ENCODE assay signal across 12 mouse cellular contexts in genomic region chr12:86690700-86691485, GRCm38 (mm10). TPM values are rescaled to one million over a fixed set of nuclear protein-coding genes. Genes with fewer than 3 reads are reported as not detected.
DNase-seq lines count a peak whose midpoint lies in the region; ATAC-seq and TF ChIP-seq lines count a peak whose summit lies in the region.
"Had no signal": no experiment of that assay in that cellular context is flagged by ENCODE, and none has a peak within 500 bp of the region (broad histone marks: within the 10 kb centered on the region; RNA-seq: fewer than 3 reads in every experiment).

No protein-coding gene starts in this region.

- H3K27ac ChIP-seq in forebrain, embryonic 10.5 days: peak overlapping the region; percentile 44; the same call in 1 of the 2 replicates
- no peak overlapping the region for H3K27ac ChIP-seq in forebrain, postnatal 0 days (ENCODE audit: low read depth, low read length)
- peak overlapping the region; percentile 70 for H3K27ac ChIP-seq in layer of hippocampus, adult 2 months
- peak overlapping the region; percentile 40; the same call in 1 of the 2 replicates for H3K27ac ChIP-seq in cortical plate, adult 2 months (ENCODE audit: insufficient read depth, low read length)

- DNase-seq in forebrain, embryonic 10.5 days (ENCODE audit: extremely low spot score, low spot score): no peak
- no peak for DNase-seq in forebrain, postnatal 0 days
- DNase-seq in layer of hippocampus, adult 2 months (ENCODE audit: low spot score in 2 of 2): no peak
- DNase-seq in layer of hippocampus, postnatal 36 days: no peak
- DNase-seq in heart, postnatal 4 days: peak; percentile 53
- no peak for DNase-seq in ovary, postnatal 14 days (ENCODE audit: low spot score)
- DNase-seq in urinary bladder, postnatal 25 days (ENCODE audit: low spot score): no peak

- H3K4me3 ChIP-seq in forebrain, embryonic 10.5 days: no peak overlapping the region
- H3K4me3 ChIP-seq in forebrain, postnatal 0 days (ENCODE audit: low read depth, low read length): no peak overlapping the region
- no peak overlapping the region for H3K4me3 ChIP-seq in layer of hippocampus, adult 2 months
- H3K4me3 ChIP-seq in cortical plate, adult 2 months (ENCODE audit: insufficient read depth, low read length): no peak overlapping the region

- TF ChIP-seq POLR2A in cortical plate, adult 2 months (IDR thresholded peaks at IDR 0.05; ENCODE audit: extremely low read depth, insufficient read depth, low read length): no peak

- H3K27me3 ChIP-seq in forebrain, embryonic 10.5 days (ENCODE audit: poor library complexity, severe bottlenecking): no peaks in the 10 kb centered on the region
- no peaks in the 10 kb centered on the region for H3K27me3 ChIP-seq in forebrain, postnatal 0 days (ENCODE audit: insufficient read depth, low read length)

- peaks cover 88% of the 10 kb centered on the region for H3K36me3 ChIP-seq in forebrain, embryonic 10.5 days (replicated peaks)
- peaks cover 86% of the 10 kb centered on the region for H3K36me3 ChIP-seq in forebrain, postnatal 0 days (ENCODE audit: insufficient read depth)

- H3K9ac ChIP-seq in forebrain, postnatal 0 days: no peak overlapping the region

- 86% methylated on average over 12 of the region's 12 CpGs for WGBS in forebrain, embryonic 10.5 days
- 68% methylated on average over 12 of the region's 12 CpGs for WGBS in forebrain, postnatal 0 days

- H3K4me1 ChIP-seq in forebrain, embryonic 10.5 days: peaks cover 21% of the 10 kb centered on the region
- no peaks in the 10 kb centered on the region for H3K4me1 ChIP-seq in forebrain, postnatal 0 days (ENCODE audit: insufficient read depth)
- H3K4me1 ChIP-seq in cortical plate, adult 2 months (ENCODE audit: control insufficient read depth, insufficient read depth, low read length): peaks cover 11% of the 10 kb centered on the region; the same call in 1 of the 2 replicates

- no peak for TF ChIP-seq CTCF in forebrain, postnatal 0 days (IDR thresholded peaks at IDR 0.05; ENCODE audit: low read depth)
- no peak for TF ChIP-seq CTCF in layer of hippocampus, adult 2 months (conservative IDR thresholded peaks at IDR 0.05)
- TF ChIP-seq CTCF in cortical plate, adult 2 months (IDR thresholded peaks at IDR 0.05; ENCODE audit: extremely low read depth, insufficient read depth, low read length): no peak

- no peaks in the 10 kb centered on the region for H3K9me3 ChIP-seq in forebrain, embryonic 10.5 days
- H3K9me3 ChIP-seq in forebrain, postnatal 0 days (ENCODE audit: low read length): no peaks in the 10 kb centered on the region

- ATAC-seq in forebrain, postnatal 0 days: no peak
- ATAC-seq: forebrain, embryonic 14.5 days had no signal

- H3K4me2 ChIP-seq in forebrain, postnatal 0 days (ENCODE audit: low read depth): no peak overlapping the region

RNA-seq across cellular contexts. Expression of gene Vash1, which starts 12.4 kb away (rescaled TPM):
- 13.6 and 15.6 TPM in 2 replicates for polyA plus RNA-seq in forebrain, embryonic 10.5 days (2016; fragmentation: Nextera tagmentation; extraction: Ambion mirVana)
- total RNA-seq in forebrain, postnatal 0 days (2014; rRNA removed): 93.0 and 96.3 TPM in 2 replicates
- polyA plus RNA-seq in forebrain, postnatal 0 days (2015; fragmentation: Nextera tagmentation; extraction: Ambion mirVana): 25.7 and 33.2 TPM in 2 replicates
- 10 to 100 TPM; 40.4 to 41.8 TPM for total RNA-seq in layer of hippocampus, adult 2 months (2021)
- 10 to 100 TPM; 44.4 to 47.7 TPM for total RNA-seq in layer of hippocampus, postnatal 36 days (2021)
- polyA plus RNA-seq in cortical plate, adult 2 months (2012; rRNA removed): 14.7 and 15.8 TPM in 2 replicates
- total RNA-seq in heart, postnatal 4 days (2021): 10 to 100 TPM; 53.5 to 56.7 TPM

RNA-seq across cellular contexts. Expression of gene Angel1, which starts 35.4 kb away (rescaled TPM):
- 15.2 and 15.8 TPM in 2 replicates for polyA plus RNA-seq in forebrain, embryonic 10.5 days (2016; fragmentation: Nextera tagmentation; extraction: Ambion mirVana)
- total RNA-seq in forebrain, postnatal 0 days (2014; rRNA removed): 4.5 and 6.5 TPM in 2 replicates
- polyA plus RNA-seq in forebrain, postnatal 0 days (2015; fragmentation: Nextera tagmentation; extraction: Ambion mirVana): 6.2 and 7.1 TPM in 2 replicates
- 1 to 10 TPM; 5.6 to 5.8 TPM for total RNA-seq in layer of hippocampus, adult 2 months (2021)
- total RNA-seq in layer of hippocampus, postnatal 36 days (2021): 1 to 10 TPM; 6.0 to 6.2 TPM
- 10.3 and 10.5 TPM in 2 replicates for polyA plus RNA-seq in cortical plate, adult 2 months (2012; rRNA removed)
- total RNA-seq in heart, postnatal 4 days (2021): 1 to 10 TPM; 5.2 to 5.3 TPM

RNA-seq across cellular contexts. Expression of gene Lrrc74a, which starts 43.3 kb away (rescaled TPM):
- polyA plus RNA-seq in forebrain, embryonic 10.5 days (2016; fragmentation: Nextera tagmentation; extraction: Ambion mirVana): not detected in 2 replicates
- not detected in 2 replicates for total RNA-seq in forebrain, postnatal 0 days (2014; rRNA removed)
- not detected in 2 replicates for polyA plus RNA-seq in forebrain, postnatal 0 days (2015; fragmentation: Nextera tagmentation; extraction: Ambion mirVana)
- not detected for total RNA-seq in layer of hippocampus, adult 2 months (2021)
- total RNA-seq in layer of hippocampus, postnatal 36 days (2021): not detected
- polyA plus RNA-seq in cortical plate, adult 2 months (2012; rRNA removed): not detected in 2 replicates
- not detected for total RNA-seq in heart, postnatal 4 days (2021)
- total RNA-seq: hematopoietic stem cell, adult 5-6 weeks; layer of hippocampus, adult 18-20 months had no signal
- polyA plus RNA-seq: forebrain, embryonic 14.5 days; limb, embryonic 11.5 days had no signal
